Mouse (Mus musculus): Measurements from ENCODE around the gene Pou6f1. TPM values are rescaled to one million over a fixed set of nuclear protein-coding genes. Genes with fewer than 3 reads are reported as not detected.

The Pou6f1 gene
- total and polyA plus RNA-seq, 3 experiments: 1.7 to 9.1 (median 7.4) TPM

- H3K4me3 ChIP-seq (replicated peaks in 1 of 3; ENCODE audit: low read depth in 2 of 3, low read length in 2 of 3, poor library complexity in 1 of 3): peak overlapping the region; percentile 63 to 90 (median 64)
- H3K9me3 ChIP-seq (replicated peaks; ENCODE audit: low read length): no peaks in the 10 kb centered on the region
- no peak overlapping the region for H3K27ac ChIP-seq (ENCODE audit: insufficient read depth, low read depth)
- no peak for TF ChIP-seq HCFC1 (IDR thresholded peaks at IDR 0.05; ENCODE audit: low read depth, low read length)
- TF ChIP-seq EP300 (IDR thresholded peaks at IDR 0.05; ENCODE audit: low read length): 0 out of 2 replicates have a peak, but pooled peaks have one; percentile 19
- no peak for TF ChIP-seq MAX (IDR thresholded peaks at IDR 0.05; ENCODE audit: low read length)
- peak; percentile 41; the same call in 1 of the 2 replicates for TF ChIP-seq SIN3A (IDR thresholded peaks at IDR 0.05; ENCODE audit: low read length)
- peak; percentile 68 for TF ChIP-seq ZNF384 (IDR thresholded peaks at IDR 0.05; ENCODE audit: low read depth, low read length)
- H3K27me3 ChIP-seq (replicated peaks): peaks cover 18% of the 10 kb centered on the region
- peak overlapping the region; percentile 77 for H3K4me2 ChIP-seq (ENCODE audit: insufficient read depth, low read depth, poor library complexity, severe bottlenecking)
- peak; percentile 14 for DNase-seq (ENCODE audit: extremely low read depth)
- dilution Hi-C loops (cut with MboI; ENCODE audit: extremely low pct_ligation_motif_present, extremely low pct_unique_long_range_greater_than_20kb, low sequenced_read_pairs) (no loop called here), in situ Hi-C loops (cut with MboI; ENCODE audit: low pct_ligation_motif_present, low pct_unique_long_range_greater_than_20kb, low sequenced_read_pairs) (no loop called here)
- H3K36me3 ChIP-seq (replicated peaks in 1 of 2; ENCODE audit: control insufficient read depth in 1 of 2, insufficient read depth in 1 of 2, low read length in 1 of 2): no peaks in the 10 kb centered on the region
- H3K79me2 ChIP-seq (replicated peaks; ENCODE audit: control insufficient read depth, extremely low read depth, insufficient read depth, poor library complexity, severe bottlenecking): no peaks in the 10 kb centered on the region
- peak overlapping the region; percentile 95; the same call in 1 of the 2 replicates for H3K9ac ChIP-seq (ENCODE audit: insufficient read depth, low read depth)
- peaks cover 14 to 42% of the 10 kb centered on the region in 2 experiments for H3K4me1 ChIP-seq (ENCODE audit: control insufficient read depth in 1 of 2, insufficient read depth in 2 of 2)
These were observed 1.4 kb downstream of the Pou6f1 start for GRCm38 (mm10) chr15:100598287-100598882.

GRCm38 (mm10) chr15:100592817-100593216 is 7.0 kb downstream of the Pou6f1 start:
- Histone ChIP-seq H3K27ac (ENCODE audit: insufficient read depth, low read depth) (no peak overlapping the region), H3K79me2 (replicated peaks; ENCODE audit: control insufficient read depth, extremely low read depth, insufficient read depth, poor library complexity, severe bottlenecking) (no peaks in the 10 kb centered on the region), H3K9ac (ENCODE audit: insufficient read depth, low read depth) (no peak overlapping the region), H3K36me3 (replicated peaks in 1 of 2; ENCODE audit: control insufficient read depth in 1 of 2, insufficient read depth in 1 of 2, low read length in 1 of 2) (peaks cover under 1 to 5% of the 10 kb centered on the region in 2 experiments), H3K4me3 (replicated peaks in 1 of 3; ENCODE audit: low read depth in 2 of 3, low read length in 2 of 3, poor library complexity in 1 of 3) (no peak overlapping the region), H3K9me3 (replicated peaks; ENCODE audit: low read length) (no peaks in the 10 kb centered on the region), H3K27me3 (replicated peaks) (no peaks in the 10 kb centered on the region), H3K4me1 (ENCODE audit: control insufficient read depth in 1 of 2, insufficient read depth in 2 of 2) (peaks cover 3 to 12% of the 10 kb centered on the region in 2 experiments; a peak in 1 of 4 replicates), H3K4me2 (ENCODE audit: insufficient read depth, low read depth, poor library complexity, severe bottlenecking) (no peak overlapping the region)
- in situ Hi-C loops (cut with MboI; ENCODE audit: low pct_ligation_motif_present, low pct_unique_long_range_greater_than_20kb, low sequenced_read_pairs) (no loop called here), dilution Hi-C loops (cut with MboI; ENCODE audit: extremely low pct_ligation_motif_present, extremely low pct_unique_long_range_greater_than_20kb, low sequenced_read_pairs) (no loop called here)
- no peak for DNase-seq (ENCODE audit: extremely low read depth)
- TF ChIP-seq BHLHE40 (IDR thresholded peaks at IDR 0.05; ENCODE audit: low read depth, low read length): no peak
- no peak for TF ChIP-seq EP300 (IDR thresholded peaks at IDR 0.05; ENCODE audit: low read length)
- no peak for TF ChIP-seq JUND (conservative IDR thresholded peaks at IDR 0.05; ENCODE audit: low read depth, low read length)
- TF ChIP-seq GABPA (IDR thresholded peaks at IDR 0.05; ENCODE audit: insufficient replicate concordance, low read depth, low read length): no peak
- no peak for TF ChIP-seq MYC (IDR thresholded peaks at IDR 0.05; ENCODE audit: low read depth, low read length)
- no peak for TF ChIP-seq ZC3H11A (IDR thresholded peaks at IDR 0.05; ENCODE audit: low read depth, low read length)
- TF ChIP-seq MAFK (IDR thresholded peaks at IDR 0.05; ENCODE audit: insufficient replicate concordance, low read length): no peak
- TF ChIP-seq ZKSCAN1 (IDR thresholded peaks at IDR 0.05; ENCODE audit: borderline replicate concordance, low read depth, low read length): no peak
- no peak for TF ChIP-seq NELFE (IDR thresholded peaks at IDR 0.05; ENCODE audit: low read depth, low read length)
- no peak for TF ChIP-seq ETS1 (conservative IDR thresholded peaks at IDR 0.05; ENCODE audit: low read depth, low read length)
- TF ChIP-seq UBTF (IDR thresholded peaks at IDR 0.05; ENCODE audit: low read depth, low read length): no peak

Measured in CH12.LX (cell line).